Mouse (Mus musculus): Measurements from ENCODE around the gene Cnksr2. TPM values are rescaled to one million over a fixed set of nuclear protein-coding genes. Genes with fewer than 3 reads are reported as not detected.

Gene Cnksr2
- polyA plus RNA-seq (2016; fragmentation: Nextera tagmentation; extraction: Ambion mirVana), result 6.9 and 7.0 TPM in 2 replicates

DNA sequence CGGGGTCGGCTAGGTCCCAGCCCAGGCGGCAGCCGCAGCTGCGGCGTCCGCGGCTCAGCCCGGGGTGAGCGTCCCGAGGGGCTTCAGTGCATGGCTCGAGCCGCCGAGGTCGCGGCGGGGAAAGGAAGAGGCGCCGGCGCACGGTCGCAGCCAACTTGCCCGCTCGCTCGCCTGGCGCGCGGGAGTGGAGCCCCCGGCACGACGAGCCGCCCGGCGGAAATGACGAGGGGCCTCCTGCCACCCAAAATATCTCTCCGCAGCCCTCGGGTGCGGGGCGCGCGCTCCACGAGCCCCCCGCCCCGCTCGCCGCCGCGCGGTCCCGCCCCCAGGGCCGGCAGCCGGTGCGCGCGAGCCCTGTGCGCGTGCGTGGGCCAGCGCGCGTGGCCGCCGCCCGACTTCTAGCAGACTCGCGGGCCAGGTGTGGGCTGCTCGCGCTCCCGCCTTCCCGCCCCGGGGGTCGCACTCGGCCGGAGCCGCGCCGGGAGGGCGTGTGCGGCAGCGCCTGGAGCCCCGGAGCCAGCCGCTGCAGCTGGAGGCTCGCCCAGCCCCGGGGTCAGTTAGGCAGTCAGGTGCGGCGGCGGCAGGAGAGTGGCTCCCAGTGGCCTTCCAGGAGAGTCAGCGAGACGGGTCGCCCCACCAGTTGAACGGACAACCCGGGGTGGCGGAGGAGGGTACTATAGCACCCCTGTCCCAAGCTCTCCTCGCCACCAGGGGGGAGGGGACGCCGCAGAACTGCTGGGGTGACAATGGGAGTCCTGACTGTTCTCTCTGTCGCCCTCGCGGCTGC lies at the start of gene Cnksr2:
Gene Cnksr2 (minus strand): TSS at position 238 of the 787 bp plus-strand sequence.
- peak within 1 kb of the TSS; percentile 72 for H3K27ac ChIP-seq (replicated peaks)
- H3K4me3 ChIP-seq, result peak within 1 kb of the TSS; percentile 61
- no peaks in the 10 kb centered on the region for H3K9me3 ChIP-seq
- peak; percentile 84 for ATAC-seq (ENCODE audit: low FRiP score, low read depth)
- peak within 1 kb of the TSS; percentile 73 for H3K9ac ChIP-seq (replicated peaks)
- H3K36me3 ChIP-seq, result no peaks in the 10 kb centered on the region
- H3K27me3 ChIP-seq, result no peaks in the 10 kb centered on the region
- WGBS, result 27% methylated on average over 19 of the region's 99 CpGs
- H3K4me2 ChIP-seq (replicated peaks), result peak within 1 kb of the TSS; percentile 59
- no peaks in the 10 kb centered on the region for H3K4me1 ChIP-seq

DNA sequence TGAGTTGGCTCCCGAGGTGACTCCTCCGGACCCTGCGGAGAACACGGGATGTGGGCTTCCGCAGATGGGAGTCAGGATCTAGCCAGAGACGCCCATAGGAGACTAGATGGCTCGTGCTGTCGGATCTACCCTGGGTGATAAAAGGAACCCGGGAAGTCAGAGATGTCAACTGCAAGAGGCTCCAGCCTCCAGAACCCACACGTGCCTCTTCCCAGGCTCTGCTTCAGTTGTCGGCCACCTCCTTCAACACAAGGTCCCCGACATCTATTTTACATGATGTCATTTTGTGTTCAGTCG lies 698 bp upstream of the Cnksr2 start:
- Histone ChIP-seq H3K27ac (replicated peaks) (no peak overlapping the region; the same call in 1 of the 2 replicates), H3K4me1 (no peaks in the 10 kb centered on the region), H3K27me3 (no peaks in the 10 kb centered on the region), H3K4me3 (peak overlapping the region; percentile 61), H3K36me3 (no peaks in the 10 kb centered on the region), H3K9ac (replicated peaks) (peak overlapping the region; percentile 73; the same call in 1 of the 2 replicates), H3K9me3 (no peaks in the 10 kb centered on the region), H3K4me2 (replicated peaks) (peak overlapping the region; percentile 59)
- WGBS, result 33% methylated on average over 13 of the region's 13 CpGs
- no peak for ATAC-seq (ENCODE audit: low FRiP score, low read depth)

DNA sequence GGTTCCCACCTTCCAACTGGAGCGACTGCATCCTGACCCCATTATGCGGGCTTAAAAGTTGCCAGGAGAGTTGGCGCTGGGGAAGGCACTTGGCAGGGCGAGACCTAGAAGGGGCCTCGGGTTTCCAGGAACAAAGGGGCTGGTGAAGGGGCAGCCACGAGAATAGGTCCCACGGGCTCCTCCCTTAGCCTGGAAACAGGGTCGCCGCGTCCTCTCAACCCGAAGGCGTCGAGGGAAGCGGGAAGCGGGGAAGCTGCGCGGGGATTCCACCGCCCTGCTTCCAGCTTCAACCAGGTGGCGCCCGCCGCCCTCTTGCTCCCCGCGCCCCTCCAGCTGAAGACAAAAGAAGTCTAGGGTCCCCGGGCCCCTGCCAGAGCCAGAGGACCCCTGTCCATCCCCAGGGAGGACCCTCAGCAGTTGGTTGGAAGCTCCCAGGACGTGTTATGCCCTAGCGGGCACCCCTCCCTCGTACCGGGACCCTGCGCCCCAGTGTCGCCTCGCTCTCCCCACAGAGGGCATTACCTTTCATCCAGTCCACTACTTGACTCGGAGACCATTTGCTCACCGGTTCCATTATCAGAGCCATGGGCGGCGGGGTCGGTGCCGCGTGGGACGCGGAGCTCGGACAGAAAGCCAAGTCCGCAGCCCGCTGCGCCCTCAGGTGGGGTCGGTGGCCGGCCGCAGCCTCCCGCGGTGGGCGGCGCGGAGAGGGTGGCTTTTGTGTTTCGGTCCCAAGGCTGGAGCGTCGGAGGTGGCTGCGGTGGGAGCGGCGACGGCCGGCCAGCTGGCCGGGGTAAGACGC lies 638 bp downstream of the Cnksr2 start:
- H3K4me3 ChIP-seq, result peak overlapping the region; percentile 61
- H3K4me1 ChIP-seq, result no peaks in the 10 kb centered on the region
- 21% methylated on average over 57 of the region's 62 CpGs for WGBS
- H3K9me3 ChIP-seq, result no peaks in the 10 kb centered on the region
- H3K27ac ChIP-seq (replicated peaks), result peak overlapping the region; percentile 72
- peak; percentile 62 for ATAC-seq (ENCODE audit: low FRiP score, low read depth)
- no peaks in the 10 kb centered on the region for H3K36me3 ChIP-seq
- peak overlapping the region; percentile 59 for H3K4me2 ChIP-seq (replicated peaks)
- no peaks in the 10 kb centered on the region for H3K27me3 ChIP-seq
- H3K9ac ChIP-seq (replicated peaks), result peak overlapping the region; percentile 73

DNA sequence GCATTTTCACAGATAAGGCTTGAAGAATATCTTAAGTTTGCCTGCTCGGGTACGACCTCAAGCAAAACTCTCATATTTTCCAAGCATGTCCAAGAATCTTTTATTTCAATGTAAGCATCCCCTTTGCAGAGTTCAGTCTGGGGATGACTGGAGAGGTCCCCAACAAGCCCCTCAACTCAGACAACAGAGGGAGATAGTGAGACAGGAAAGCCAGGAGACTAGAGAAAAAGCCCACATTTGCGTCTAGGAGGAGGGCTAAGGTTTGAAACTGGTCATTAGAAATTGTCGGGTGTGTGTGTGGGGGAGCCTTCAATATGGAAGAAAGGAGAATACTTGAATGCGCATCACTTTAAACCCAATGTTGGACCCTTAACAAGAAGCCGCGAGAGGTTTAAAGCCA lies 1.4 kb downstream of the Cnksr2 start:
- 35% methylated on average over 7 of the region's 7 CpGs for WGBS
- Histone ChIP-seq H3K4me2 (replicated peaks) (peak overlapping the region; percentile 59), H3K9ac (replicated peaks) (peak overlapping the region; percentile 73), H3K27ac (replicated peaks) (peak overlapping the region; percentile 72; the same call in 1 of the 2 replicates), H3K27me3 (no peaks in the 10 kb centered on the region), H3K4me1 (no peaks in the 10 kb centered on the region), H3K36me3 (no peaks in the 10 kb centered on the region), H3K4me3 (peak overlapping the region; percentile 61), H3K9me3 (no peaks in the 10 kb centered on the region)
- ATAC-seq (ENCODE audit: low FRiP score, low read depth), result 0 out of 2 replicates have a peak, but pooled peaks have one; percentile 7

DNA sequence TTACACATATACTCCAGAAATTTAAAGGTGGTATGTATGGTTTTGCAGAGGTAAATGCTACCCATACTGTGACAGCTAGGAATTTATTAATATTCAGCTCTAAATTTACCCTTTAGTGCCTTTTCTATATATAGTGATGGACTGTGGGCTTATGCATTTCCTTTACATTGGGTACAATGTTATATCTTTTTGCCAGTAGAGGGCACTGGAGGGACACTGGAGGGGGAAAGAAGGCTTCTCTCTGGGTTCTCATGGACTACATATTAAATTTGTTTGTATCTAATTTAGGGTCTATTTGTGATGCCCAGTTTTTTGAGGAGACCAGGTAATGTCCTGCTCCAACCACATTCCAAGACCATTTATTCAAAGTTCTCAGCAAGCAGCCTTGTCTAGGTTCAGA lies 91.4 kb downstream of the Cnksr2 start:
- ATAC-seq (ENCODE audit: low FRiP score, low read depth), result no peak
- no peaks in the 10 kb centered on the region for H3K9me3 ChIP-seq
- H3K27me3 ChIP-seq, result no peaks in the 10 kb centered on the region
- no peaks in the 10 kb centered on the region for H3K4me1 ChIP-seq
- H3K9ac ChIP-seq (replicated peaks), result no peak overlapping the region
- H3K27ac ChIP-seq (replicated peaks), result no peak overlapping the region
- H3K4me2 ChIP-seq (replicated peaks), result no peak overlapping the region
- no peaks in the 10 kb centered on the region for H3K36me3 ChIP-seq
- H3K4me3 ChIP-seq, result no peak overlapping the region

DNA sequence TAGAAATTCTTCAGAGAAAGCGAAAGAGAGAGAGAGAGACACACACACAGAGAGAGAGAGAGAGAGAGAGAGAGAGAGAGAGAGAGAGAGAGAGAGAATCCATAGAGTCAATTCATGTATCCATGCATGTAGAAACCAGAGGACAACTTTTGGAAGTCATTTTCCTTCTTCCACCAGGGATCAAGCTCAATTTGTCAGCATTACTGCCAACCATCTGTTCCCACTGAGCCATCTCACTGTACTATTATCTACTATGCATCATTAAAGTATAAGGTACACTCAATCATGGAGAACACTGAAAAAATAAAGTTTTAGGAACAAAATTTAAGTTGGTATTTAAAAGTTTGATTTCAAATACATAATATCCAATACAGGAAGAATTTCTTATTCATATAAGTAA lies 93.8 kb downstream of the Cnksr2 start:
- Histone ChIP-seq H3K4me1 (no peaks in the 10 kb centered on the region), H3K27me3 (no peaks in the 10 kb centered on the region), H3K9me3 (no peaks in the 10 kb centered on the region), H3K4me2 (replicated peaks) (no peak overlapping the region), H3K27ac (replicated peaks) (no peak overlapping the region), H3K4me3 (no peak overlapping the region), H3K9ac (replicated peaks) (no peak overlapping the region), H3K36me3 (no peaks in the 10 kb centered on the region)
- 86% methylated on average over 1 of the region's 1 CpGs for WGBS
- ATAC-seq (ENCODE audit: low FRiP score, low read depth), result no peak

DNA sequence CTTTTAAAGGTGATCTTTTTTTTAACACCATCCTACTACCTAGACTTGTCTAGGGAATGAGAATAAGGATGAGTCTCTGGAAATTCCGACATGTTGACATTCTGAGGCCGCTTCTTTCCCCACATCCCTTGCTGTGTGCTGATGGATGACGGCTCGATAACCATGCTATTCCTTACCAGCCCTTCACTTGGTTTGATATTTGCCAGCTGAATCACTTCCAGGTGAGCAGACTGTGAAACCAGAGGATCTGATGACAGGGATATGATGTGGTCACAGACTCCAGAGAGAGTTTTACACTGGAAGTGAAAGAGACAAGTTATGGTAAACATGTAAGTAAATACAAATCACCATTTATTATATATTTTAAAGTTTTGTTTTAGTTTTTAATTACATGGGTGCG lies 98.0 kb downstream of the Cnksr2 start:
- H3K27me3 ChIP-seq, result no peaks in the 10 kb centered on the region
- H3K36me3 ChIP-seq, result no peaks in the 10 kb centered on the region
- no peak overlapping the region for H3K4me3 ChIP-seq
- H3K4me2 ChIP-seq (replicated peaks), result no peak overlapping the region
- 81% methylated on average over 5 of the region's 5 CpGs for WGBS
- ATAC-seq (ENCODE audit: low FRiP score, low read depth), result no peak
- H3K27ac ChIP-seq (replicated peaks), result no peak overlapping the region
- no peak overlapping the region for H3K9ac ChIP-seq (replicated peaks)
- H3K9me3 ChIP-seq, result no peaks in the 10 kb centered on the region
- H3K4me1 ChIP-seq, result no peaks in the 10 kb centered on the region

DNA sequence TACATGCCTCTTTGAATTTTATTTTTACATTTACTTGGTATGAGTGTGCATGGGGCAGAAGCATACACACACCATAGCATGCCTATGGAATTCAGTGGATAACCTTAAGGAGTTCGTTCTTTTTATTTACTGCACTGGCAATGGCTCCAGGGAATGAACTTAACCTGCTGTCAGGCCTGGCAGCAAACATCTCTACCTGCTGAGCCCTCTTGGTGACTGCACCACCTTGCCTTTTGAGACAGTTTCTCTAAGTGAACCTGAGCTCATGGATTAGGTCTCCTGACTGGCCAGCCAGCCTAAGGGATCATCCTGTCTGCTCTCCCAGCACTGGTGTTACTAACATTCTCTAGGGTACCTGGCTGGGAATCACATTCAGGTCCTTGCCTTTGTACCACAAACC lies 106.5 kb downstream of the Cnksr2 start:
- no peak for ATAC-seq (ENCODE audit: low FRiP score, low read depth)
- H3K27me3 ChIP-seq, result no peaks in the 10 kb centered on the region; the same call in 1 of the 2 replicates
- no peak overlapping the region for H3K4me2 ChIP-seq (replicated peaks)
- no peaks in the 10 kb centered on the region for H3K4me1 ChIP-seq
- H3K27ac ChIP-seq (replicated peaks), result no peak overlapping the region
- no peak overlapping the region for H3K9ac ChIP-seq (replicated peaks)
- H3K36me3 ChIP-seq, result no peaks in the 10 kb centered on the region
- no peak overlapping the region for H3K4me3 ChIP-seq
- H3K9me3 ChIP-seq, result no peaks in the 10 kb centered on the region
- WGBS, result 92% methylated on average over 1 of the region's 1 CpGs

DNA sequence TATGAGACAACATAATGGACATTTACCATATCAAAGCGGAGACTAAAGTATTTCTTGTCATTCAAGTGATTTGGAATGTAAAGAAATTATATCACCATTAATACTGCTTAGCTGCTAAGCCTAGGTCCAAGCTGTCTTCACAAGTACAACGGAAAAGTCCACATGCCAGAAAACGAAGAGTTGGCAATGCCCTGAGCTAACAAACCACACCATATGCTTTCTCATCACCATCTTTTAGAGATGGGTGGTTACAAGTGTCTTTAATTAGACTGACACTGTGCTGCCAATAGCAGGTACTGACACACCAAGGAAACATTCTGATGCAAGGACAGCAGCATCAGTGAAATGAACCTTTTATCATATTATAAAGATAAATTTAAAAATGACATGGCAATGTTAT lies 123.0 kb downstream of the Cnksr2 start:
- ATAC-seq (ENCODE audit: low FRiP score, low read depth), result no peak
- WGBS, result 78% methylated on average over 3 of the region's 3 CpGs

DNA sequence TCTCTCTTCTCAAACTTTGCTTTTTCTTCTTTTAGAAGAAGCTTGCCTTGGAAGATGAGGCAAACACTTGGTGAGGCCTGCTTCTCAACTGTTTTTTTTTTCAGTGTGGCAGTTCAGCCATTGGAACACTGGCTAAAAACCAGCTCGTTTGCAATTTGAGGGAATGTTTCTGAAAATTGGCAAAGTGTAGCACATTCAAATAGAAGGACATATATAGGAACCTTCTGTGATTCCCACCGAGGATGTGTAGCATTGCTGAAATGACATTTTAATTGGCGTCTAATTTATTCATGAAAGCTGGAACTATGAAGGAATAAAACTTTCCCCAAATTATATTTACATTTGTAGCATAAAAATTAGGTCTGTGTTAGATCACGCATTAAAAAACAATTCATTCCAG lies 213.1 kb downstream of the Cnksr2 start:
- Histone ChIP-seq H3K9ac (replicated peaks) (no peak overlapping the region), H3K9me3 (no peaks in the 10 kb centered on the region), H3K36me3 (no peaks in the 10 kb centered on the region), H3K4me2 (replicated peaks) (no peak overlapping the region), H3K4me1 (no peaks in the 10 kb centered on the region), H3K27ac (replicated peaks) (no peak overlapping the region), H3K4me3 (no peak overlapping the region), H3K27me3 (no peaks in the 10 kb centered on the region)
- WGBS, result 82% methylated on average over 4 of the region's 4 CpGs
- ATAC-seq (ENCODE audit: low FRiP score, low read depth), result no peak

More for the DNA sequence above, 123.0 kb downstream of the Cnksr2 start:
- no peak overlapping the region for H3K4me2 ChIP-seq (replicated peaks)
- H3K36me3 ChIP-seq, result no peaks in the 10 kb centered on the region
- no peaks in the 10 kb centered on the region for H3K4me1 ChIP-seq
- H3K9ac ChIP-seq (replicated peaks), result no peak overlapping the region
- no peak overlapping the region for H3K4me3 ChIP-seq
- H3K27ac ChIP-seq (replicated peaks), result no peak overlapping the region
- no peaks in the 10 kb centered on the region for H3K9me3 ChIP-seq
- no peaks in the 10 kb centered on the region for H3K27me3 ChIP-seq

DNA sequence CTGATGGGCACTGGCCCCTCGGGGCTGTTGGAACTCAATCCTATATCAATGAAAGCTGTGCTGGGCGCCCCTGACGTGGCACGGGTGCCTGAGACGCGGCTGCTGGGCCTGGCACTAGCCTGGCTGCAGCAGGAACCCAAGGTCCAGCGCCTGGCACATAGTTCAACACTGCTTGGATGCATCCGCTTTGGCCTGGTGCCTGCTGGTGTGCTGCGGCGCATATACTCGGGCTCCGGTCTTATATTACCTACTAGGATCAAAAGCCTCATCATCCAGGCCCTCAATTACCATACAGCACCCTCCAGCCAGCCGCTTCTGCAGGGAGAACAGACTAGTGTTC lies 224.2 kb downstream of the Cnksr2 start:
- no peaks in the 10 kb centered on the region for H3K9me3 ChIP-seq
- H3K4me3 ChIP-seq, result no peak overlapping the region
- 0 out of 2 replicates have a peak, but pooled peaks cover 8% of the 10 kb centered on the region for H3K4me1 ChIP-seq
- WGBS, result 80% methylated on average over 13 of the region's 13 CpGs
- H3K36me3 ChIP-seq, result no peaks in the 10 kb centered on the region
- H3K27ac ChIP-seq (replicated peaks), result no peak overlapping the region
- H3K4me2 ChIP-seq (replicated peaks), result no peak overlapping the region
- H3K9ac ChIP-seq (replicated peaks), result no peak overlapping the region
- H3K27me3 ChIP-seq, result peaks cover 23% of the 10 kb centered on the region
- peak; percentile 24; the same call in 1 of the 2 replicates for ATAC-seq (ENCODE audit: low FRiP score, low read depth)

DNA sequence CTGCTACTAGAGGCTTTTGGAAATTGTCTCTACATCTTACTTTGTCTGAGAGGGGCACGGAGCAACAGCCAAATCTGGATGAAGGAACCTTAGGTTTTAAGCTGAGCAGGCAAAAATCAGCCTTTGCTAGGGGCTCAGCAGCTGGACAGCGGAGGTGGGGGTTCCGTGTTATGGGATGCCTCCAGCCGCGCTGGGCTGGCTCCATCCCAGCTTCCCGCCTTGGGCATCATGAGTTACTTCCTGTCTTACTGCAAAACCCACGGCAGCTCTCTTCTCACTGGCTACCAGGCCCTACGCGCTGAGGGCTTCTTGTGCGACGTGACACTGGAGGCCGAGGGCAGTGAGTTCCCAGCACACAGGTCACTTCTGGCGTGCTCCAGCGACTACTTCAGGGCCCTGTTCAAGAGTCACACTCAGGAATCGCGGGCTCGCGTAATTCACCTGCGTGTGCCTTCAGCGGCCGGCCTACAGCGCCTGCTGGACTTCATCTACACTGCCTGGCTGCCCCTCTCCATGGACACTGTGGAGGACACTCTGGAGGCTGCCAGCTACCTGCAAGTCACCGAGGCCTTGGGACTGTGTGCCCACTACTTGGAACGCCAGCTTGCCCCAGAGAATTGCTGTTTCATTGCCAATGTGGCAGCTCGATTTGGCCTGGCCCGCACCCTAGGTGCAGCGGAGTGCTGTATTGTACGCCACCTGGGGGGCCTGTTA lies 224.7 kb downstream of the Cnksr2 start, which contains the start of gene Klhl34:
Gene Klhl34 (plus strand): TSS at position 229 of the 714 bp plus-strand sequence.
- H3K36me3 ChIP-seq, result no peaks in the 10 kb centered on the region
- no peak within 1 kb of the TSS for H3K27ac ChIP-seq (replicated peaks)
- ATAC-seq (ENCODE audit: low FRiP score, low read depth), result peak; percentile 17; the same call in 1 of the 2 replicates
- no peaks in the 10 kb centered on the region for H3K9me3 ChIP-seq
- H3K4me1 ChIP-seq, result 0 out of 2 replicates have a peak, but pooled peaks cover 8% of the 10 kb centered on the region
- WGBS, result 36% methylated on average over 28 of the region's 28 CpGs
- H3K9ac ChIP-seq (replicated peaks), result no peak within 1 kb of the TSS
- peak within 1 kb of the TSS; percentile 27 for H3K4me3 ChIP-seq
- H3K27me3 ChIP-seq, result peaks cover 23% of the 10 kb centered on the region
- H3K4me2 ChIP-seq (replicated peaks), result peak within 1 kb of the TSS; percentile 54

Measured in midbrain, embryonic 12.5 days (tissue).